Mouse (Mus musculus): ENCODE data around the gene Pdzd7.

The Pdzd7 gene

GRCm38 (mm10) chr19:45030111-45030510 lies 15.4 kb downstream of the Pdzd7 start:
- peak; percentile 56 for DNase-seq

GRCm38 (mm10) chr19:45029571-45029970 lies 15.9 kb downstream of the Pdzd7 start:
- no peak for DNase-seq

- no peak for DNase-seq
Observed at GRCm38 (mm10) chr19:45028746-45029145, 16.8 kb downstream of the Pdzd7 start.

GRCm38 (mm10) chr19:45027848-45028247 lies 17.7 kb downstream of the Pdzd7 start:
- no peak for DNase-seq

- no peak for DNase-seq
Observed at GRCm38 (mm10) chr19:45026958-45027670, 18.4 kb downstream of the Pdzd7 start.

- DNase-seq: no peak
Observed at GRCm38 (mm10) chr19:45025937-45026568, 19.5 kb downstream of the Pdzd7 start.

- no peak for DNase-seq
Observed at GRCm38 (mm10) chr19:45024775-45025174, 20.7 kb downstream of the Pdzd7 start.

GRCm38 (mm10) chr19:45023993-45024392 lies 21.5 kb downstream of the Pdzd7 start:
- DNase-seq: no peak

GRCm38 (mm10) chr19:45021362-45021761 lies 24.2 kb downstream of the Pdzd7 start:
- no peak for DNase-seq

GRCm38 (mm10) chr19:45020348-45020747 lies 25.2 kb downstream of the Pdzd7 start:
- peak; percentile 58 for DNase-seq

- DNase-seq: no peak
Observed at GRCm38 (mm10) chr19:45018351-45018831, 27.1 kb downstream of the Pdzd7 start.

- peak; percentile 89 for DNase-seq
Observed at GRCm38 (mm10) chr19:45017909-45018308, 27.6 kb downstream of the Pdzd7 start.

GRCm38 (mm10) chr19:45017216-45017771 lies 28.2 kb downstream of the Pdzd7 start:
- peak; percentile 85 for DNase-seq

GRCm38 (mm10) chr19:45016341-45017215 lies 28.9 kb downstream of the Pdzd7 start:
- DNase-seq: peak; percentile 88

- DNase-seq: peak; percentile 69
Observed at GRCm38 (mm10) chr19:45015518-45016281, 29.8 kb downstream of the Pdzd7 start.

- DNase-seq: peak; percentile 91
Observed at GRCm38 (mm10) chr19:45014981-45015402, 30.5 kb downstream of the Pdzd7 start.

GRCm38 (mm10) chr19:45014335-45014971 lies 31.1 kb downstream of the Pdzd7 start, which contains the start of gene Lzts2:
TSS of gene Lzts2 (plus strand) at chr19:45014414.
- DNase-seq: peak; percentile 57

- DNase-seq: no peak
Observed at GRCm38 (mm10) chr19:45013581-45014225, 31.8 kb downstream of the Pdzd7 start.

GRCm38 (mm10) chr19:45012636-45013035 lies 32.9 kb downstream of the Pdzd7 start:
- DNase-seq: no peak

GRCm38 (mm10) chr19:45012219-45012618 lies 33.3 kb downstream of the Pdzd7 start:
- DNase-seq: no peak

GRCm38 (mm10) chr19:45010646-45011045 lies 34.9 kb downstream of the Pdzd7 start:
- no peak for DNase-seq

Data from kidney, adult 11 months (tissue).